Mouse (Mus musculus) bone marrow, adult 2 months (tissue): ENCODE results near the gene Ints5.

Experiments used
- CTCF ChIP-seq: fragments of 200-500 bp; IDR thresholded peaks from 2 replicates; pipeline ENCODE4 v1.5.1; 2011; ENCODE audit warnings: low read length, control low read depth; ENCODE audit not compliant: control insufficient read depth, insufficient read depth
- POLR2A ChIP-seq: fragments of 200-500 bp; IDR thresholded peaks from 2 replicates; pipeline ENCODE4 v1.6.1; 2011; ENCODE audit warnings: low read depth, mild to moderate bottlenecking, control low read depth, low read length, borderline replicate concordance; ENCODE audit not compliant: control insufficient read depth

DNA sequence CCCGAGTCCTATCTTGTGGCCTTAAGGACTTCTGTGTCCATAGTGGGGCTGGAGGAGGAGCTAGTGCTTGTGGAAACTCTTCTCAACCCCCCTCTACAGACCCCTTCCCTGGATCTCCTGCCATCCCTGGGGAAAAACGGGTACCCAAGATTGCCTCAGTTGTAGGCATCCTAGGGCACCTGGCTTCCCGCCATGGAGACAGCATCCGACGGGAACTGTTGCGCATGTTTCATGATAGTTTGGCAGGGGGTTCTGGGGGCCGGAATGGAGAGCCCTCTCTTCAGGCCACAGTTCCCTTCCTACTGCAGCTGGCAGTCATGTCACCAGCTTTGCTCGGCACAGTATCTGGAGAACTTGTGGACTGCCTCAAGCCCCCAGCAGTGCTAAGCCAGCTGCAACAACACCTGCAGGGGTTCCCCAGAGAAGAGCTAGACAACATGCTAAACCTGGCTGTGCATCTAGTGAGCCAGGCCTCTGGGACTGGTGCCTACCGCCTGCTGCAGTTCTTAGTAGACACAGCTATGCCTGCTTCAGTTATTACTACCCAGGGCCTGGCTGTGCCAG lies 2.7 kb downstream of the Ints5 start:
- TF ChIP-seq CTCF: no peak
- TF ChIP-seq POLR2A: no peak
